ENCODE assay signal across 14 mouse cellular contexts in genomic region chr4:83580157-83580556, GRCm38 (mm10). TPM values are rescaled to one million over a fixed set of nuclear protein-coding genes. Genes with fewer than 3 reads are reported as not detected.
DNase-seq lines count a peak whose midpoint lies in the region; ATAC-seq and TF ChIP-seq lines count a peak whose summit lies in the region.
"Had no signal": no experiment of that assay in that cellular context is flagged by ENCODE, and none has a peak within 500 bp of the region (broad histone marks: within the 10 kb centered on the region; RNA-seq: fewer than 3 reads in every experiment).

No protein-coding gene starts in this region.

- H3K9ac ChIP-seq in hindbrain, embryonic 13.5 days, result no peak overlapping the region
- H3K9ac ChIP-seq in neural tube, embryonic 13.5 days, result no peak overlapping the region
- H3K9ac ChIP-seq: embryonic facial prominence, embryonic 12.5 days had no signal

- no peaks in the 10 kb centered on the region for H3K4me1 ChIP-seq in hindbrain, embryonic 13.5 days (replicated peaks)
- H3K4me1 ChIP-seq in hindbrain, embryonic 10.5 days (replicated peaks), result no peaks in the 10 kb centered on the region
- no peaks in the 10 kb centered on the region for H3K4me1 ChIP-seq in neural tube, embryonic 13.5 days (replicated peaks)
- no peaks in the 10 kb centered on the region for H3K4me1 ChIP-seq in thymus, adult 2 months (replicated peaks; ENCODE audit: control insufficient read depth, insufficient read depth, low read length)
- H3K4me1 ChIP-seq: embryonic facial prominence, embryonic 12.5 days had no signal

- no peak overlapping the region for H3K4me2 ChIP-seq in hindbrain, embryonic 13.5 days
- no peak overlapping the region for H3K4me2 ChIP-seq in neural tube, embryonic 13.5 days
- H3K4me2 ChIP-seq: embryonic facial prominence, embryonic 12.5 days had no signal

- H3K36me3 ChIP-seq in hindbrain, embryonic 13.5 days, result no peaks in the 10 kb centered on the region
- H3K36me3 ChIP-seq in hindbrain, embryonic 10.5 days, result no peaks in the 10 kb centered on the region
- H3K36me3 ChIP-seq in neural tube, embryonic 13.5 days, result no peaks in the 10 kb centered on the region
- no peaks in the 10 kb centered on the region for H3K36me3 ChIP-seq in thymus, adult 2 months (ENCODE audit: control insufficient read depth, insufficient read depth, low read length)
- H3K36me3 ChIP-seq: embryonic facial prominence, embryonic 12.5 days; G1E had no signal

- no peak for TF ChIP-seq CTCF in thymus, adult 2 months (IDR thresholded peaks at IDR 0.05; ENCODE audit: borderline replicate concordance, control insufficient read depth, extremely low read depth, insufficient read depth, low read length, poor library complexity)

- peak; percentile 72 for ATAC-seq in hindbrain, embryonic 13.5 days (ENCODE audit: low FRiP score)
- peak; percentile 88 for ATAC-seq in neural tube, embryonic 13.5 days (ENCODE audit: low read depth)
- ATAC-seq in granulocyte monocyte progenitor cell, adult 5-6 weeks (replicated peaks; ENCODE audit: poor library complexity, severe bottlenecking), result peak; percentile 48

- 30% methylated on average over 1 of the region's 1 CpGs for WGBS in hindbrain, embryonic 13.5 days
- 27% methylated on average over 1 of the region's 1 CpGs for WGBS in hindbrain, embryonic 10.5 days
- 20% methylated on average over 1 of the region's 1 CpGs for WGBS in neural tube, embryonic 13.5 days
- WGBS in thymus, adult 2 months, result 38% methylated on average over 1 of the region's 1 CpGs

- H3K27ac ChIP-seq in hindbrain, embryonic 13.5 days, result no peak overlapping the region
- H3K27ac ChIP-seq in hindbrain, embryonic 10.5 days, result no peak overlapping the region
- 0 out of 2 replicates have a peak overlapping the region, but pooled peaks have one; percentile 23 for H3K27ac ChIP-seq in neural tube, embryonic 13.5 days (replicated peaks)
- H3K27ac ChIP-seq in thymus, adult 2 months (ENCODE audit: control insufficient read depth, insufficient read depth, low read length), result no peak overlapping the region
- H3K27ac ChIP-seq: embryonic facial prominence, embryonic 12.5 days; macrophage had no signal

- TF ChIP-seq POLR2A in thymus, adult 2 months (IDR thresholded peaks at IDR 0.05; ENCODE audit: control insufficient read depth, extremely low read depth, insufficient read depth, low read length, poor library complexity), result no peak

- no peaks in the 10 kb centered on the region for H3K27me3 ChIP-seq in hindbrain, embryonic 13.5 days
- H3K27me3 ChIP-seq in hindbrain, embryonic 10.5 days (ENCODE audit: insufficient read depth, poor library complexity, severe bottlenecking), result no peaks in the 10 kb centered on the region
- no peaks in the 10 kb centered on the region for H3K27me3 ChIP-seq in neural tube, embryonic 13.5 days
- H3K27me3 ChIP-seq in thymus, adult 2 months (ENCODE audit: control insufficient read depth, insufficient read depth, low read length), result no peaks in the 10 kb centered on the region
- H3K27me3 ChIP-seq: embryonic facial prominence, embryonic 12.5 days had no signal

- H3K4me3 ChIP-seq in hindbrain, embryonic 13.5 days, result no peak overlapping the region
- H3K4me3 ChIP-seq in hindbrain, embryonic 10.5 days, result no peak overlapping the region
- no peak overlapping the region for H3K4me3 ChIP-seq in neural tube, embryonic 13.5 days
- H3K4me3 ChIP-seq in thymus, adult 2 months (ENCODE audit: control insufficient read depth, insufficient read depth, low read length), result no peak overlapping the region
- H3K4me3 ChIP-seq: embryonic facial prominence, embryonic 12.5 days had no signal

- H3K9me3 ChIP-seq in hindbrain, embryonic 13.5 days, result no peaks in the 10 kb centered on the region
- no peaks in the 10 kb centered on the region for H3K9me3 ChIP-seq in hindbrain, embryonic 10.5 days
- H3K9me3 ChIP-seq in neural tube, embryonic 13.5 days, result no peaks in the 10 kb centered on the region
- H3K9me3 ChIP-seq: embryonic facial prominence, embryonic 12.5 days; G1E had no signal

- no peak for DNase-seq in hindbrain, embryonic 10.5 days (ENCODE audit: low spot score)
- DNase-seq in neural tube, embryonic 10.5 days (ENCODE audit: extremely low spot score, low spot score), result no peak
- DNase-seq in telencephalon, adult 2 months (ENCODE audit: low read depth, low spot score), result peak; percentile 18
- DNase-seq in testis, postnatal 10 days (ENCODE audit: low spot score), result no peak
- DNase-seq in thymus, adult 2 months, result no peak
- DNase-seq: gastrocnemius, postnatal 10 days; heart, postnatal 36 days; kidney, postnatal 25 days had no signal

RNA-seq across cellular contexts. Expression of gene Ccdc171, which starts 54.8 kb away (rescaled TPM):
- polyA plus RNA-seq in hindbrain, embryonic 13.5 days (2015; fragmentation: Nextera tagmentation; extraction: Ambion mirVana), result 4.1 and 5.0 TPM in 2 replicates
- polyA plus RNA-seq in hindbrain, embryonic 10.5 days (2016; fragmentation: Nextera tagmentation; extraction: Ambion mirVana), result 3.3 and 4.5 TPM in 2 replicates
- 2.9 and 5.2 TPM in 2 replicates for polyA plus RNA-seq in neural tube, embryonic 13.5 days (2015; fragmentation: Nextera tagmentation; extraction: Ambion mirVana)
- total RNA-seq in granulocyte monocyte progenitor cell, adult 5-6 weeks (2014; fragmentation: Nextera tagmentation), result 4.0 and 4.7 TPM in 2 replicates
- total RNA-seq in granulocyte monocyte progenitor cell, adult 5-6 weeks (2017), result 7.3 and 14.4 TPM in 2 replicates
- polyA plus RNA-seq in thymus, adult 2 months (2012; rRNA removed), result 2.2 and 3.2 TPM in 2 replicates
